Mouse (Mus musculus) small intestine, adult 2 months (tissue): ENCODE results near the gene Sde2.

Experiments
- CTCF ChIP-seq: fragments of 200-500 bp; IDR thresholded peaks from 2 replicates; pipeline ENCODE4 v1.5.1; 2012; ENCODE audit warnings: low read depth, mild to moderate bottlenecking, control low read depth, inconsistent platforms, low read length, moderate library complexity, mixed read lengths; ENCODE audit not compliant: insufficient replicate concordance, insufficient read length; ENCODE audit errors: extremely low read depth
- POLR2A ChIP-seq: fragments of 200-500 bp; IDR thresholded peaks from 2 replicates; pipeline ENCODE4 v1.6.1; 2012; ENCODE audit warnings: low read depth, mild to moderate bottlenecking, control low read depth, inconsistent platforms, low read length, moderate library complexity

- TF ChIP-seq CTCF (no peak), POLR2A (no peak)
These were observed 24.3 kb upstream of the Sde2 start for GRCm38 (mm10) chr1:180826634-180827033.
